Mouse (Mus musculus): Measurements from ENCODE around the gene Drosha.
"Not testable (repeated sequence)": the region's sequence is repeated elsewhere in the genome, so short reads cannot be mapped to it uniquely, and the experiment has no call there.

The Drosha gene

DNA sequence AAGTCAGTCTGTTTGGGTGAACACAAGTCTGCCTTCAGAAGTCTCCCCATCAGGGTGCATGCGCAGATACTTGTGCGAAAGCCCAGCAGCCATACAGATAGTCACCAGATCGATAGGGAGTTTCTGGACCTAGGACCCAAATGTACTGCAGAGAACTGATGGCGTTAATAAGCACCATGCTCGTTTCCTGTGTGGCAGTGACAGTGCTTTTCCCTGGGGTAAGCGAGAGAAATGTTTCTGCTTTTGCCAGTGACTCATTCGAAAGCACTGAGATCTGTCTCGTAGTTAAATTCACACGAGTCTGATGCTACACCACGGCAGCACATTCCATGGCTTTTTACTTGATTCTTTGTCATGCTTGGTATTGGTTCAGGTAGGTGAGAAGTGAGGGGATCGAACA, 60.7 kb downstream of the Drosha start:
- no peak for DNase-seq (ENCODE audit: low spot score)

GRCm38 (mm10) chr15:12887206-12887605, 62.6 kb downstream of the Drosha start:
- DNase-seq (ENCODE audit: low spot score), result no peak

DNA sequence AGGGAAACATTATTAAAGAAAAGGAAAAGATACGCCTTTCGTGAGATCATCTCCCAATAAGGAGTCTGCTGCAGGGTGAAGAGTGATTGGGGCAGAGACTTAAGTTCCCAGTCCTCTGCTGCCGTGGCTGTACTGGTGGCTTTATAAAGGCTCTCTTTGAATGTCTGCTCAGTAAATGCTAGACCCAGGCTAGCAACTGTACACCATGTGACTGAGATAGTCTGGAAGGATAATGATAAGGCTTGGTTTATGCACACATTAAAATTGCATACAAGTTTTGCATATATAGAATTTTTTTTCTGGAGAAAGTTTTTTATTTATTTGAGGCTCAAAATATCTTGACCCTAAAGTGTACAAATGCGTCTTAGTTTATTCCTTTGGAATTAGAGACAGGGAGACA, 63.7 kb downstream of the Drosha start:
- no peak for DNase-seq (ENCODE audit: low spot score)

- no peak for DNase-seq (ENCODE audit: low spot score)
These were observed 65.3 kb downstream of the Drosha start for GRCm38 (mm10) chr15:12889909-12890308.

DNA sequence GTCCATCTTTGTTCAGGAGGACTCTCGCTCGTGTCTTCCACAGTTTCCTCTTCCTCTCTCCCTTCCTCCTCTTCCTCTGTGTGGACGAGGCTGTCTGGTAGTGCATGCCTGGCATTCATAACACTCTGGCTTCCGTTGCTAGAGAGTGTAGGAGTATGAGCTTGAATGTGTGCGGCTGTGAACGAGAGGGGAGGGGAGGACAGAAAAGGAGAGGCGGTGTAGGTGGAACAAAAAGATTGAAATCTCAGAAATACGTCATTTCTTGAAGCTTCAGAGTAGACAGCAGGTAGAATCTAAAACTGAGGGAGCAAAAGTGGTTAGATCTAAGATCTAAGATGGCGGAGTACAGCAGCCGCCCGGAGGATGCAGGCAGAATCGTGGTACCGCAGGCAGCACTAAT, 70.8 kb downstream of the Drosha start:
- DNase-seq (ENCODE audit: low spot score), result no peak

DNA sequence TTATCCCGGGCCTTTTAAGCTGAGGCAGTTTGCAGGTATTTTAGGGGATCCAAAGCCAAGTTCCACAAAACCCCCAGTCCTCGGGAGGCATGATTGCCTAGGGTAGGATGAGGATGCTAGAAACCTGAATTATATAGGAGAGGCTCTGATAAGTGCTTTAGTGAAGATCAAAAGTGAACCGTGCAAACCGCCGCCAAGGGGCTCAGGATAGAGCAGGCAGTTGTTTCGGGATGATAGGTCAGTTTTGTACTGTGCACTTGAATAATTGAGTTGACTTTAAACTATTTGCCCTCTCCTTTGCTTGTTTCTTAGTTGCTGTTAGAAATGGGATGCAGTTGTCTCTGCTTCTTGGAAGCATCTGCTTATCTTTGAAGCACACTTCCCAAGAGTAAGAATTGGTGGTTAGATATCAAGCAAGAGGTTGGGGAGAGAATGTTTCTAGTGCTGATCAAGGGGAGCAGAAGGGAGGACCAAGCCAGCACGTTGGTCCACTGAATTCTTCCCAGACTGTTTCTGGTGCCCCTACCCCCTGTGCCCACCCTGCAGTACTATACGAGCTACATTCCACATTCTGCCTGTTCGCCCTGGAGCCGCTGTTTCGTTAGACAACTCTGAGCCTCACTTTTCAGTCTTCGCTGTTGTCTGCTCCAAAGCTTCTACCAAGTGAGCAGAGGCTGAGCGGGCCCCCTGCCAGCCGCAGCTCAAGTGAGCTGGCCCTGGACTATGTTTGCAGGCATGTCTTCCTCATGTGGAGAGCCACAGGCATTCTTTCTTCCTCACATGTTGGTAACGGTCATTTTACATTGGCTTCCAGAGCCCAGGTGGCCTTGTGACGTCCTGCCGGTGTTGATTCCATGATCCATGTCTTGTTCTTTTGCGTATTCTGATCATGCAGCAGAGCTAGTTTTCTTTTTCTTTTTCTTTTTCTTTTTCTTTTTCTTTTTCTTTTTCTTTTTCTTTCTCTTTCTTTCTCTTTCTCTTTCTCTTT, 71.7 kb downstream of the Drosha start:
- no peak for DNase-seq (ENCODE audit: low spot score)

GRCm38 (mm10) chr15:12897831-12898230, 73.2 kb downstream of the Drosha start:
- no peak for DNase-seq (ENCODE audit: low spot score)

- no peak for DNase-seq (ENCODE audit: low spot score)
These were observed 76.0 kb downstream of the Drosha start for GRCm38 (mm10) chr15:12900428-12901196.

GRCm38 (mm10) chr15:12901197-12901570, 76.6 kb downstream of the Drosha start:
- DNase-seq (ENCODE audit: low spot score), result no peak

DNA sequence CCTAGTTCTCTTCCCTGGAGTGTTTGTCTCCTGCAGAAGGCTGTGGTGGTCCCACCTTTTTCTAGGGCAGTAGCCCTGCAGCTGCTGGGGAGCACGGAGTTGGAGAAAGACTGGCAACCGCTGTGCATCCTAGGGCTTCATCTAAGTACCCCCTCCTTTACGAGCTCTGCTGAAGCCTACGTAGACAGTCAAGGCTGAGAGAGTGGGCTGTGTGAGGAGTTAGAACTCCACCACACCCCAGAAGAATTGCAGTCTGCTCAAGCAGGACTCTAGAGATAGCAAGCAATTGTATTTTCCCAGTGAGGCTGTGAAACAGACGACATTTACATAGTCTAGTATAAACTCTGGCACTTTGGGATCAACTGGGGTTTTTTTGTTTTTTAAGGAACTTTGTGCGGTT, 79.8 kb downstream of the Drosha start:
- DNase-seq (ENCODE audit: low spot score), result no peak

- DNase-seq (ENCODE audit: low spot score), result no peak
These were observed 83.5 kb downstream of the Drosha start for GRCm38 (mm10) chr15:12907962-12908719.

DNA sequence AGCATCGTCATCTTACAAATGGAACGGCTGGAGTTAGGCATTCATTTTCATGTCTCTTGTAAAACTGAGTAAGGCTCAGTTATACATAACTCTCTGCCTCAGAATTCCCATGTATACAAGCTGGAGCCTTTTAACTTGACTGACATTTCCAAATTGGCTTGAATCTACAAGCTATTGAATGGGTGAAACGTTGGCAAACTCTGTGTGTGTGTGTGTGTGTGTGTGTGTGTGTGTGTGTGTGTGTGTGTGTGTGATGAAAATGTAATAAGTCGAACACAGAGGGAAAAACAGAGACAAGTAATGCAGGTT, 84.1 kb downstream of the Drosha start:
- no peak for DNase-seq (ENCODE audit: low spot score)

- DNase-seq (ENCODE audit: low spot score), result no peak
These were observed 84.6 kb downstream of the Drosha start for GRCm38 (mm10) chr15:12909171-12909570.

- no peak for DNase-seq (ENCODE audit: low spot score)
These were observed 86.5 kb downstream of the Drosha start for GRCm38 (mm10) chr15:12911082-12911481.

- DNase-seq (ENCODE audit: low spot score), result no peak
These were observed 91.8 kb downstream of the Drosha start for GRCm38 (mm10) chr15:12916314-12916815.

- not testable (repeated sequence) for DNase-seq (ENCODE audit: low spot score)
These were observed 94.8 kb downstream of the Drosha start for GRCm38 (mm10) chr15:12919326-12919966.

GRCm38 (mm10) chr15:12919967-12920870, 95.6 kb downstream of the Drosha start:
- DNase-seq (ENCODE audit: low spot score), result no peak

GRCm38 (mm10) chr15:12921901-12922300, 97.3 kb downstream of the Drosha start:
- no peak for DNase-seq (ENCODE audit: low spot score)

GRCm38 (mm10) chr15:12923826-12924225, 99.2 kb downstream of the Drosha start:
- no peak for DNase-seq (ENCODE audit: low spot score)

DNA sequence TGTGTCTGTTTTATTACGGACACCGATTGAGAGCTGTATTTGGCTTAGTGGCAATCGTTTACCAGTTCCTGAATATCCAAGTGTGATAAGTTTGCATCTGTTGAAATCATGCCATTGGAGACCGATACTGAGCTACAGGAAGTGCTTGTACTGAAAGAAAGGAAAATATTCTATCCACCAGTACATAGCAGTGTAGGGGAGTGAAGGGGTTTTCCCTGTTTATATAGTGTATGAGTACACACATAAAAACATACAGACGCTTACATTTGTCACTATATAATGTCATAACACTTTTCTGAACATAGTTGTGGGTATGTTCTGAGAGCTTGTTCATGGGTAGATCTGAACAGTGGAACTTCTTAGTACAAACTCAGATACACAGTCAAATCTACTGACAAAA, 106.9 kb downstream of the Drosha start:
- no peak for DNase-seq (ENCODE audit: low spot score)

Measured in left cerebral cortex, adult 11 months (tissue).